In the genomic region with DNA sequence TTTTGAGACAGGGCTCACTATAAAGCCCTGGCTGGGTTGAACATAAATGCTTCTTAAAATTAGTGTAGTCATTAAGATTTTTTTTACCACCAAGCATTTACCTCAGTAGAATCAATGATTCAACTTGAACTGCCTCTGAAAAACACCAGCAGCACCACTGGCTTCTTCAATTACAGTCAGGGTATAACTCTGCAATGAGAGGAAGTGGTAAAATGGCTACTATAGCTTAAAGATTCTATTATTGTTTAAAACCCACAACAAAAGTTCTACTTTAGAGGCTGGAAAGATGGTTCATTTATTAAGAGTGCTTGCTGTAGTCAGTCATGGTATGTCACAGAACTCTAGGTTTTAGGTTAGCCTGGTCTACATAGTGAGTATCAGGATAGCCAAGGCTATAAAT, we compare ENCODE assay signal across 21 mouse cellular contexts. TPM values are rescaled to one million over a fixed set of nuclear protein-coding genes. Genes with fewer than 3 reads are reported as not detected.
"Had no signal": no experiment of that assay in that cellular context is flagged by ENCODE, and none has a peak within 500 bp of the region (broad histone marks: within the 10 kb centered on the region; RNA-seq: fewer than 3 reads in every experiment).

No protein-coding gene starts in this region.

- H3K27ac ChIP-seq: lung, embryonic 15.5 days; macrophage; midbrain, embryonic 13.5 days; midbrain, embryonic 15.5 days; neural tube, embryonic 13.5 days; neural tube, embryonic 15.5 days; stomach, embryonic 15.5 days; stomach, postnatal 0 days had no signal

- DNase-seq: liver, postnatal 0 days; lung, adult 2 months; lung, postnatal 14 days; lung, postnatal 36 days; retina, postnatal 1 day; right cerebral cortex, adult 18-20 months; right cerebral cortex, postnatal 25 days; thymus, adult 2 months; thymus, postnatal 25 days; thymus, postnatal 4 days had no signal

- ATAC-seq: liver, postnatal 0 days; lung, postnatal 0 days; midbrain, embryonic 13.5 days; midbrain, embryonic 15.5 days had no signal

- H3K4me3 ChIP-seq: lung, embryonic 15.5 days; megakaryocyte, embryonic 14.5 days; midbrain, embryonic 13.5 days; midbrain, embryonic 15.5 days; neural tube, embryonic 13.5 days; neural tube, embryonic 15.5 days; stomach, embryonic 15.5 days had no signal

RNA-seq across cellular contexts. Expression of a gene that starts 30.9 kb away (rescaled TPM):
- total RNA-seq: monocyte, adult 5-6 weeks had no signal
